ENCODE assay signal across 8 mouse cellular contexts in the genomic region with DNA sequence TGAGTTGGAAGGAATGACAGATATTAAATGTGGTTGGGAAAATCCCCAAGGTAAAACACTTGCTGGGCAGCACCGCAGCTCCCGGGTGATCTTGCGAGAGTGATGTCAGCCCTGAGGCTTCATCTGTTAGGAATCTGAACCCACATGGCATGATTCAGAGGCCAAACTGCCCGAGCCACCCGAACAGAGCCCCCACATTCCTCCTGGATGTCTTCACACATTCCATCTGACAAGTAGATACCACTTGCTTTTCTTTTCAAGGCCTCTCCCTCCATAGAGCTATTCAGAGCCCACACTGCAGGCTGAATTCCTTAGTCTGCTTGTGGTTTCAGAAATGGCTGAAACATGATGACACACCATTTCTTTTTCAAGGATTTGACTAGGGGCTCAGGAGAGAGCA. TPM values are rescaled to one million over a fixed set of nuclear protein-coding genes. Genes with fewer than 3 reads are reported as not detected.
DNase-seq lines count a peak whose midpoint lies in the region; ATAC-seq and TF ChIP-seq lines count a peak whose summit lies in the region.

No protein-coding gene starts in this region.

- H3K4me2 ChIP-seq in forebrain, embryonic 14.5 days (ENCODE audit: low read length) = no peak overlapping the region
- no peak overlapping the region for H3K4me2 ChIP-seq in forebrain, embryonic 15.5 days (replicated peaks)
- no peak overlapping the region for H3K4me2 ChIP-seq in heart, embryonic 15.5 days
- H3K4me2 ChIP-seq in lung, embryonic 15.5 days = no peak overlapping the region

- H3K9me3 ChIP-seq in forebrain, embryonic 14.5 days (replicated peaks; ENCODE audit: control insufficient read depth, low read length) = no peaks in the 10 kb centered on the region
- no peaks in the 10 kb centered on the region for H3K9me3 ChIP-seq in forebrain, embryonic 15.5 days
- H3K9me3 ChIP-seq in heart, embryonic 15.5 days (replicated peaks) = no peaks in the 10 kb centered on the region
- no peaks in the 10 kb centered on the region for H3K9me3 ChIP-seq in lung, embryonic 15.5 days

- peak; percentile 1 for DNase-seq in forebrain, embryonic 14.5 days (ENCODE audit: low spot score)
- DNase-seq in brain, embryonic 14.5 days (ENCODE audit: low read depth) = peak; percentile 35
- no peak for DNase-seq in layer of hippocampus, postnatal 14 days (ENCODE audit: low spot score in 2 of 2)
- no peak for DNase-seq in left cerebral cortex, postnatal 25 days (ENCODE audit: low spot score in 2 of 2)
- DNase-seq in cerebellum, adult 2 months = no peak

- H3K27me3 ChIP-seq in forebrain, embryonic 14.5 days (replicated peaks; ENCODE audit: control insufficient read depth, insufficient read depth, low read length) = no peaks in the 10 kb centered on the region
- no peaks in the 10 kb centered on the region for H3K27me3 ChIP-seq in forebrain, embryonic 15.5 days
- H3K27me3 ChIP-seq in heart, embryonic 15.5 days = no peaks in the 10 kb centered on the region
- H3K27me3 ChIP-seq in lung, embryonic 15.5 days = no peaks in the 10 kb centered on the region
- H3K27me3 ChIP-seq in cerebellum, adult 2 months (ENCODE audit: control insufficient read depth, insufficient read depth, low read length) = no peaks in the 10 kb centered on the region

- H3K36me3 ChIP-seq in forebrain, embryonic 14.5 days (ENCODE audit: control insufficient read depth, insufficient read depth, low read length) = no peaks in the 10 kb centered on the region
- no peaks in the 10 kb centered on the region for H3K36me3 ChIP-seq in forebrain, embryonic 15.5 days
- H3K36me3 ChIP-seq in heart, embryonic 15.5 days = no peaks in the 10 kb centered on the region
- H3K36me3 ChIP-seq in lung, embryonic 15.5 days = no peaks in the 10 kb centered on the region

- no peaks in the 10 kb centered on the region for H3K4me1 ChIP-seq in forebrain, embryonic 14.5 days (ENCODE audit: control insufficient read depth, insufficient read depth, low read length)
- H3K4me1 ChIP-seq in forebrain, embryonic 15.5 days = no peaks in the 10 kb centered on the region
- peaks cover 43% of the 10 kb centered on the region for H3K4me1 ChIP-seq in heart, embryonic 15.5 days (replicated peaks)
- H3K4me1 ChIP-seq in lung, embryonic 15.5 days = peaks cover 8% of the 10 kb centered on the region
- no peaks in the 10 kb centered on the region for H3K4me1 ChIP-seq in cerebellum, adult 2 months (ENCODE audit: control insufficient read depth, insufficient read depth, low read length)

- 65% methylated on average over 5 of the region's 5 CpGs for WGBS in forebrain, embryonic 14.5 days
- WGBS in forebrain, embryonic 15.5 days = 50% methylated on average over 5 of the region's 5 CpGs
- WGBS in heart, embryonic 15.5 days = 15% methylated on average over 5 of the region's 5 CpGs
- WGBS in lung, embryonic 15.5 days = 30% methylated on average over 5 of the region's 5 CpGs
- 64% methylated on average over 5 of the region's 5 CpGs for WGBS in cerebellum, adult 2 months

- intact Hi-C loops in left cerebral cortex, postnatal 25 days (cut with DNase I) = no loop called here

- no peak overlapping the region for H3K9ac ChIP-seq in forebrain, embryonic 14.5 days (ENCODE audit: low read length)
- H3K9ac ChIP-seq in forebrain, embryonic 15.5 days (replicated peaks) = no peak overlapping the region
- H3K9ac ChIP-seq in heart, embryonic 15.5 days = no peak overlapping the region
- no peak overlapping the region for H3K9ac ChIP-seq in lung, embryonic 15.5 days

- TF ChIP-seq POLR2A in brain, embryonic 14.5 days (IDR thresholded peaks at IDR 0.05; ENCODE audit: borderline replicate concordance, extremely low read depth, insufficient read depth, insufficient read length, poor library complexity, severe bottlenecking) = no peak
- TF ChIP-seq POLR2A in cerebellum, adult 2 months (IDR thresholded peaks at IDR 0.05; ENCODE audit: borderline replicate concordance, insufficient read depth, low read length) = no peak

- ATAC-seq in forebrain, embryonic 14.5 days = no peak
- ATAC-seq in forebrain, embryonic 15.5 days (replicated peaks) = no peak
- ATAC-seq in heart, embryonic 15.5 days (replicated peaks; ENCODE audit: insufficient number of reproducible peaks, insufficient read depth, low FRiP score, low read depth) = peak; percentile 68
- peak; percentile 62; the same call in 1 of the 2 replicates for ATAC-seq in lung, embryonic 15.5 days (ENCODE audit: borderline replicate concordance, extremely low read depth, low FRiP score, low TSS enrichment)

- no peak overlapping the region for H3K27ac ChIP-seq in forebrain, embryonic 14.5 days (ENCODE audit: low read depth, low read length)
- no peak overlapping the region for H3K27ac ChIP-seq in forebrain, embryonic 15.5 days (replicated peaks)
- peak overlapping the region; percentile 87 for H3K27ac ChIP-seq in heart, embryonic 15.5 days
- H3K27ac ChIP-seq in lung, embryonic 15.5 days = peak overlapping the region; percentile 60
- no peak overlapping the region for H3K27ac ChIP-seq in cerebellum, adult 2 months (ENCODE audit: insufficient read depth, low read length)

- no peak for TF ChIP-seq CTCF in brain, embryonic 14.5 days (IDR thresholded peaks at IDR 0.05; ENCODE audit: borderline replicate concordance, extremely low read depth, insufficient read depth, insufficient read length)
- no peak for TF ChIP-seq CTCF in cerebellum, adult 2 months (IDR thresholded peaks at IDR 0.05; ENCODE audit: borderline replicate concordance, insufficient read depth, low read depth, low read length)

- H3K4me3 ChIP-seq in forebrain, embryonic 14.5 days (ENCODE audit: low read depth, low read length) = no peak overlapping the region
- H3K4me3 ChIP-seq in forebrain, embryonic 15.5 days = no peak overlapping the region
- H3K4me3 ChIP-seq in heart, embryonic 15.5 days = no peak overlapping the region
- H3K4me3 ChIP-seq in lung, embryonic 15.5 days = no peak overlapping the region
- H3K4me3 ChIP-seq in cerebellum, adult 2 months (replicated peaks; ENCODE audit: insufficient read depth, low read depth, low read length) = no peak overlapping the region

RNA-seq across cellular contexts. Expression of a gene that starts 33.3 kb away (rescaled TPM):
- polyA plus RNA-seq in forebrain, embryonic 14.5 days (2014; fragmentation: Nextera tagmentation; extraction: Ambion mirVana) = 202 and 241 TPM in 2 replicates
- 204 and 220 TPM in 2 replicates for polyA plus RNA-seq in forebrain, embryonic 15.5 days (2015; fragmentation: Nextera tagmentation; extraction: Ambion mirVana)
- polyA plus RNA-seq in brain, embryonic 14.5 days (2012; rRNA removed) = 71.0 and 82.5 TPM in 2 replicates
- 344 and 459 TPM in 2 replicates for polyA plus RNA-seq in heart, embryonic 15.5 days (2015; fragmentation: Nextera tagmentation; extraction: Ambion mirVana)
- 275 and 287 TPM in 2 replicates for polyA plus RNA-seq in lung, embryonic 15.5 days (2015; fragmentation: Nextera tagmentation; extraction: Ambion mirVana)
- total RNA-seq in layer of hippocampus, postnatal 14 days (2021) = 100 to 1,000 TPM; 109 to 114 TPM
- total RNA-seq in left cerebral cortex, postnatal 25 days (2021) = 10 to 100 TPM; 92.9 to 96.0 TPM
- 80.4 and 81.9 TPM in 2 replicates for polyA plus RNA-seq in cerebellum, adult 2 months (2012; rRNA removed)

Comparison
In these comparisons a context has a peak if more than half of its experiments do, and no peak if none do; other contexts are left out.
1. ATAC-seq: peak in heart, embryonic 15.5 days (single experiment) and lung, embryonic 15.5 days (single experiment); none in forebrain, embryonic 14.5 days (single experiment) and forebrain, embryonic 15.5 days (single experiment).
2. DNase-seq: peak in forebrain, embryonic 14.5 days (single experiment) and brain, embryonic 14.5 days (single experiment); none in layer of hippocampus, postnatal 14 days (0 of 2), left cerebral cortex, postnatal 25 days (0 of 2) and cerebellum, adult 2 months (0 of 2).
3. H3K27ac ChIP-seq: peak in heart, embryonic 15.5 days (single experiment) and lung, embryonic 15.5 days (single experiment); none in forebrain, embryonic 14.5 days (single experiment), forebrain, embryonic 15.5 days (single experiment) and cerebellum, adult 2 months (single experiment).